Mouse (Mus musculus): Measurements from ENCODE around the gene Ptpn11.
A peak's percentile ranks its signal among the peaks of the same experiment; 100 is the strongest.

GRCm38 (mm10) chr5:121112390-121112789 lies 78.8 kb downstream of the Ptpn11 start:
- TF ChIP-seq CTCF (IDR thresholded peaks at IDR 0.05; ENCODE audit: borderline replicate concordance, insufficient read depth, low read depth, low read length) = peak; percentile 37; the same call in 1 of the 2 replicates
- TF ChIP-seq POLR2A (IDR thresholded peaks at IDR 0.05; ENCODE audit: borderline replicate concordance, insufficient read depth, low read length) = no peak
